Mouse (Mus musculus) retina, postnatal 7 days (tissue): Measurements from ENCODE around the gene Wtip.
"Not testable (repeated sequence)": the region's sequence is repeated elsewhere in the genome, so short reads cannot be mapped to it uniquely, and the experiment has no call there.

Source experiments
- DNase-seq: peaks from one replicate; pipeline ENCODE4 v3.0.0-alpha.2; 2012; ENCODE audit warnings: low read depth, low spot score

Gene Wtip

GRCm38 (mm10) chr7:34120636-34121035 lies 12.4 kb downstream of the Wtip start:
- DNase-seq = not testable (repeated sequence)

DNA sequence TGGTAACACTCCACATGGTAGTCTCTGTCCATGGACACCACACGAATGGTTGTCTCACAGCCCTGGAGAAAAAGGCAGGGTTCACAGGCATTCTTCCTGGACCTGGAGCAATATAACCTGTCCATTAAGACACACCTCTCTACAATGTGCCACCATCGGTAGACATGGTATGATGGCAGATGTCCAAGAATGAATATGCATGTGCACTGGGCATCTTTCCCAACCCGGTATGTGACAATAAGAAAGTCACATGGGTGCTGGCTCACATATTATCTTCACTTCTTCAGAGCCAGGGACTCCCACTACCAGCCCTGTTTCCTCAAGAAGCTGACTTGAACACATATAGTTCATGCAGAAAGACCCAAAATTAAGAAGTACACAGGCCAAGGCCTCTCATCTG lies 16.5 kb downstream of the Wtip start:
- DNase-seq = no peak

DNA sequence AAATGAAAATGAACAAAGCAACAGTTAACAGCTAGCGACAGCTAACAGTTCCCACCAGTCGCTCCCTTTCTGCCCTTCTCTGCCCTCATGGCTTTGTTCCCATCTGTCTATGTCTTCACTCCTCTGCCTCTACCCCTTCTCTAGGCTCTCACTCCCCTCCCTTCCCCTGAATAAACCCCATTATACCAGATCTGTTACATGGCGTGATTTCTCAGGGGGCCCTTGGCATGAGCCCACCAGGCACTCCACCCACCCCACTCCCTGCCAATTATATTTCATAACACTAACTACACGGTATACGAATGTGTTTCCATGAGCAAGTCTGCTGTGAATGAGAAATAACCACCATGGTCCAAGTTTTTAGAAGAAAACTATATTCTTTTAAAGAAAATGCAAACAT lies 23.9 kb downstream of the Wtip start:
- no peak for DNase-seq

GRCm38 (mm10) chr7:34101276-34101675 lies 31.8 kb downstream of the Wtip start:
- DNase-seq = no peak

DNA sequence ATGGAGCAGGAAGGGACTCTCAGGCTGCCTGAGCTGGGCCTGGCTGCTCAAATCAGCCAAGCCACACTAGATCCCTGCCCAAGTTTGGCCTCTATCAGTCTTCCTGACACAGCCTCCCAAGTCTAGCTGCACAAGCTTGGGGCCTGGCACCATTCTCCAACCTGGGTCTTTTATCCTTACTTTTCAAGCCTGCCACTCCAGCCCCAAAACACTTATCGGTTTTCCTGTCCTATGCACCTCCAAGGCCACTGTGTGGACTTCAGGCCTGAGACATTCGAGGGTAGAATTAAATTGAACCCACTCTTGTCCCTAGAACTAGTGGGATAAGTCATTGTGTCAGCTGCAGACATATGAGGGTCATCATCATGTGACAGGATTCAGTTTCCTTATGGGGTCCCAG lies 33.1 kb downstream of the Wtip start:
- DNase-seq = no peak

DNA sequence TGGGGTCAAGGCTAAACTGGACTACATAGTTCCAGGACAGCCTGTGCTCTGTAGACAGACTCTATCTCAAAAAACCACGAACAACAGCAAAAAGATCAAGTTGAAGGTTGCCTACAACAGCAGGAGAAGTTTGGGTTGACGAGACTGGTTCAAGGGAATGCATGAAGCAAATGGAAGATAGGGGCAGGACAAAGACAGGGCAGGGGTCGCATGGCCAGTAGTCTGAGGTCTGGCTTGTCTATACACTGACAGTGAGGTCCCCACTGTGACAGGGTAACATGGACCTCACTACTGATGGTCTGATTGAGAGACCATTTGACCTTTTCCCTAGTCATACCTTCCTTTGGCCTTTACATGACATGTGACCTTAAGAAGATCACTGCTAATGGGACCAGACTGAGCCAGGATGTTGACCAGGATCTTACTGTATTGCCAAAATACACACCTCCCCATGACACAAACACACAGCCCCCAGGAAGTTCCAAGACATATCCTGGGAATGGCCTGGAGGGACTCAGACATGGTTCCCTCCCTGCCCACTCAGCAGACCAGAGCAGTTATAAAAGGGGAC lies 38.1 kb downstream of the Wtip start, which contains the start of gene Scgb1b30:
Scgb1b30 (plus strand) TSS at position 521 of the 571 bp plus-strand sequence.
- no peak for DNase-seq

GRCm38 (mm10) chr7:34068132-34068531 lies 64.9 kb downstream of the Wtip start:
- DNase-seq = not testable (repeated sequence)
